Mouse (Mus musculus): Measurements from ENCODE around the gene Npcd. TPM values are rescaled to one million over a fixed set of nuclear protein-coding genes. Genes with fewer than 3 reads are reported as not detected.

Gene Npcd
- polyA plus RNA-seq, 1 experiment = 0.55 TPM

DNA sequence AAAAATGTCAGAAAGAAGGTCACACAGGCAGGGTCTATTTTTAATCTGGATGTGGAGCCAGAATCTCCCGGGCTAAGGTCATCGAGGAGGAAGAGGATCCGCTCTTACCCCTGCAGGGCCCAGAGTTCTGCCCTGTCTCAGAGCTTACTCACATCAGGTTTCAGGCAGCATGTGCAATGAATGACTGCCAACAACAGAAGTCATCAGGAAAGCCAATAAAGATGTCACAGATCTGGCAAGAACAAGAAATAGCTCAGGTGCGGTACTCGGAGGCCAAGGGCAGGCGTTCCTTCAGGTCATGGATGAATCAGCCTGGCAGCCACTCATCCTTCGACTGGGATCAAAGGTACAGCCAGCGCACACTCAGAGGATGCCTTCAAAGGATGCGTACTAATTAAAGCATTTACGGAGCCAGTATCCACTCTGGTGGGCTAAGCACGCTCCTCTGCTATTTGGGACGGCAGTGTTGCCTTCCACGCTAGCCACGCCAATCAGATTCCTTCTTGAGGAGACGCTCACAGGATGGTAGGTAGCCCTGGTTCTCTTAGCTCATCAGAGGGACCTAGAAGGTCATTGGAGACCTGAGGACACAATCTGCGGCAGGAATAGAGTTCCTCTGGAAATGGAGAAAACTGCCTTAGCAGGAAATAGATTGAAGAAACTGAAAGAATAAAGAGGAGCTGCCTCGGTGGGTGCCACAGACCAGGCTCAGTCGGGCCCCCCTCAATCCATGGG lies 41.4 kb upstream of the Npcd start:
- Histone ChIP-seq H3K36me3 (ENCODE audit: control insufficient read depth, insufficient read depth, low read length) (no peaks in the 10 kb centered on the region), H3K4me3 (ENCODE audit: control insufficient read depth, insufficient read depth, low read length) (no peak overlapping the region), H3K27me3 (ENCODE audit: control insufficient read depth, insufficient read depth, low read length) (no peaks in the 10 kb centered on the region), H3K27ac (ENCODE audit: control insufficient read depth, insufficient read depth, low read length) (no peak overlapping the region), H3K4me1 (replicated peaks; ENCODE audit: control insufficient read depth, insufficient read depth, low read length) (peaks cover 3% of the 10 kb centered on the region)
- WGBS = 92% methylated on average over 18 of the region's 18 CpGs
- TF ChIP-seq CTCF (IDR thresholded peaks at IDR 0.05; ENCODE audit: borderline replicate concordance, control insufficient read depth, extremely low read depth, insufficient read depth, low read length, poor library complexity) (no peak), POLR2A (IDR thresholded peaks at IDR 0.05; ENCODE audit: control insufficient read depth, extremely low read depth, insufficient read depth, low read length, poor library complexity) (no peak)
- no peak for DNase-seq

DNA sequence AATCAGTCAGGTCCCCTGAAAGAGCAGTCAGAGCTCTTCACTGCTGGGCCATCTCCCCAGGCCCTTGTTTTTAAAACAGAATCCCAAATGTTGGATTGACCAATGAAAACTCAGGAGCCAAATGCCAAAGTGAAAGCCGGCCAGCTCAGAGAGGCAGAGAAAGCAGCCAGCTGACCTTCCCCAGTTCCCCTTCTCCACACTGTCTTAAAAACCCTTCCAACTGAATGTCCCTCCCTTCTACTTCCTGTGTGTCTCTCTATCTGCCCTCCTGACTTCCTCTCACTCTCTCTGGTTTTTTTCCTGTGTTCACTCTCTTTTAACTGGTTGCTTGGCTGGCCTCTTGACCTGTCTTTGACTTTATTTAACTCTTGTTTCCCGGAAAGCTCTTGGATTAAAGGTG lies 40.0 kb upstream of the Npcd start:
- H3K4me1 ChIP-seq (replicated peaks; ENCODE audit: control insufficient read depth, insufficient read depth, low read length) = peaks cover 3% of the 10 kb centered on the region
- WGBS = 47% methylated on average over 2 of the region's 2 CpGs
- no peaks in the 10 kb centered on the region for H3K27me3 ChIP-seq (ENCODE audit: control insufficient read depth, insufficient read depth, low read length)
- no peak overlapping the region for H3K27ac ChIP-seq (ENCODE audit: control insufficient read depth, insufficient read depth, low read length)
- DNase-seq = no peak
- H3K4me3 ChIP-seq (ENCODE audit: control insufficient read depth, insufficient read depth, low read length) = no peak overlapping the region
- no peaks in the 10 kb centered on the region for H3K36me3 ChIP-seq (ENCODE audit: control insufficient read depth, insufficient read depth, low read length)
- TF ChIP-seq CTCF (IDR thresholded peaks at IDR 0.05; ENCODE audit: borderline replicate concordance, control insufficient read depth, extremely low read depth, insufficient read depth, low read length, poor library complexity) = no peak
- TF ChIP-seq POLR2A (IDR thresholded peaks at IDR 0.05; ENCODE audit: control insufficient read depth, extremely low read depth, insufficient read depth, low read length, poor library complexity) = no peak

DNA sequence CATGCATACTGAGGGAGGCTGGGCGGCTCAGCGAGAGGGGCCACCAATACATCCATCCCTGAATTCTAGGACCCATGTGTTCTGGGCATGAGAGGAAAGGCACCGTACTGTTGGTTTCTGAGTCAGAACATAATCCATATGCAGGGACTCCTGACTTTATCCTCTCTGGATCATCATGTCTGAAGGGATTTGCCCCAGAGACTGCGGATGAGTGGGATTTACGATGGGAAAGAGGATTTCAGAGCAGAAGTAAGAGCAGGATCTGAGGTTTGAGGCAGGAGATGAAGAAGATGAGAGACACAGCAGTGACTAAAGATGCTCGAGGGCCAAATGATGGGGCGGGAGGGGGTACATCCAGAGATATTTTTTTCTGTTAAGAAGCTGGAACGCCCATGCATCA lies 39.5 kb upstream of the Npcd start:
- Histone ChIP-seq H3K36me3 (ENCODE audit: control insufficient read depth, insufficient read depth, low read length) (no peaks in the 10 kb centered on the region), H3K4me3 (ENCODE audit: control insufficient read depth, insufficient read depth, low read length) (no peak overlapping the region), H3K27ac (ENCODE audit: control insufficient read depth, insufficient read depth, low read length) (no peak overlapping the region), H3K27me3 (ENCODE audit: control insufficient read depth, insufficient read depth, low read length) (no peaks in the 10 kb centered on the region), H3K4me1 (replicated peaks; ENCODE audit: control insufficient read depth, insufficient read depth, low read length) (peaks cover 3% of the 10 kb centered on the region)
- no peak for DNase-seq
- WGBS = 96% methylated on average over 8 of the region's 8 CpGs
- TF ChIP-seq POLR2A (IDR thresholded peaks at IDR 0.05; ENCODE audit: control insufficient read depth, extremely low read depth, insufficient read depth, low read length, poor library complexity) (no peak), CTCF (IDR thresholded peaks at IDR 0.05; ENCODE audit: borderline replicate concordance, control insufficient read depth, extremely low read depth, insufficient read depth, low read length, poor library complexity) (no peak)

- Histone ChIP-seq H3K27ac (ENCODE audit: control insufficient read depth, insufficient read depth, low read length) (no peak overlapping the region), H3K27me3 (ENCODE audit: control insufficient read depth, insufficient read depth, low read length) (no peaks in the 10 kb centered on the region), H3K36me3 (ENCODE audit: control insufficient read depth, insufficient read depth, low read length) (no peaks in the 10 kb centered on the region), H3K4me3 (ENCODE audit: control insufficient read depth, insufficient read depth, low read length) (no peak overlapping the region), H3K4me1 (replicated peaks; ENCODE audit: control insufficient read depth, insufficient read depth, low read length) (no peaks in the 10 kb centered on the region)
- no peak for DNase-seq
- TF ChIP-seq CTCF (IDR thresholded peaks at IDR 0.05; ENCODE audit: borderline replicate concordance, control insufficient read depth, extremely low read depth, insufficient read depth, low read length, poor library complexity) (no peak), POLR2A (IDR thresholded peaks at IDR 0.05; ENCODE audit: control insufficient read depth, extremely low read depth, insufficient read depth, low read length, poor library complexity) (no peak)
- WGBS = 72% methylated on average over 3 of the region's 3 CpGs
Measured at GRCm38 (mm10) chr15:79867260-79868002, 33.4 kb upstream of the Npcd start.

GRCm38 (mm10) chr15:79859821-79860220 lies 25.8 kb upstream of the Npcd start:
- H3K4me3 ChIP-seq (ENCODE audit: control insufficient read depth, insufficient read depth, low read length) = no peak overlapping the region
- H3K36me3 ChIP-seq (ENCODE audit: control insufficient read depth, insufficient read depth, low read length) = no peaks in the 10 kb centered on the region

DNA sequence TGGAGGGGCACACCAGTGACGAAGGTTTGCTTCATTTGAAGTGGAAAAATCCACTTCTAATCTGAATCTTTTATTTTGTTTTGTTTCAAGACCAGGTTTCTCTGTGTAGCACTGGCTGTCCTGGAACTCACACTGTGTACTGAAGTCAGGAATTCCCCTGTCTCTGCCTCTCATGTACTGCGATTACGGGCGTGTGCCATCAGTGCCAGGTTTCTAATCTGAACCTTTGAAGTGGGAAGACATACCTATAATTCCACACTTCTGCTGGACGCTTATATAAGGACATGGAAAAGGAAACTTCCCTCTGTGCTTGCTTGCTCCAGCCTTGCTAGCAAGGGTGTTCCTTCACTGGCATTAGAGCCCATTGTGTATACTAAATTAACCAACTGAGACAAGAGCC lies 24.9 kb upstream of the Npcd start:
- no peak for DNase-seq
- 86% methylated on average over 5 of the region's 5 CpGs for WGBS

More at GRCm38 (mm10) chr15:79859821-79860220, 25.8 kb upstream of the Npcd start:
- 95% methylated on average over 9 of the region's 9 CpGs for WGBS
- DNase-seq = no peak
- TF ChIP-seq POLR2A (IDR thresholded peaks at IDR 0.05; ENCODE audit: control insufficient read depth, extremely low read depth, insufficient read depth, low read length, poor library complexity) (no peak), CTCF (IDR thresholded peaks at IDR 0.05; ENCODE audit: borderline replicate concordance, control insufficient read depth, extremely low read depth, insufficient read depth, low read length, poor library complexity) (no peak)
- no peaks in the 10 kb centered on the region for H3K4me1 ChIP-seq (replicated peaks; ENCODE audit: control insufficient read depth, insufficient read depth, low read length)
- H3K27me3 ChIP-seq (ENCODE audit: control insufficient read depth, insufficient read depth, low read length) = no peaks in the 10 kb centered on the region
- no peak overlapping the region for H3K27ac ChIP-seq (ENCODE audit: control insufficient read depth, insufficient read depth, low read length)

More for the DNA sequence above, 24.9 kb upstream of the Npcd start:
- Histone ChIP-seq H3K27me3 (ENCODE audit: control insufficient read depth, insufficient read depth, low read length) (no peaks in the 10 kb centered on the region), H3K4me1 (replicated peaks; ENCODE audit: control insufficient read depth, insufficient read depth, low read length) (no peaks in the 10 kb centered on the region), H3K4me3 (ENCODE audit: control insufficient read depth, insufficient read depth, low read length) (no peak overlapping the region), H3K36me3 (ENCODE audit: control insufficient read depth, insufficient read depth, low read length) (no peaks in the 10 kb centered on the region), H3K27ac (ENCODE audit: control insufficient read depth, insufficient read depth, low read length) (no peak overlapping the region)
- TF ChIP-seq CTCF (IDR thresholded peaks at IDR 0.05; ENCODE audit: borderline replicate concordance, control insufficient read depth, extremely low read depth, insufficient read depth, low read length, poor library complexity) = no peak
- TF ChIP-seq POLR2A (IDR thresholded peaks at IDR 0.05; ENCODE audit: control insufficient read depth, extremely low read depth, insufficient read depth, low read length, poor library complexity) = no peak
